Mouse (Mus musculus) forebrain, embryonic 12.5 days (tissue): Measurements from ENCODE around the gene Kmt2b. TPM values are rescaled to one million over a fixed set of nuclear protein-coding genes. Genes with fewer than 3 reads are reported as not detected.

Experiments
- ATAC-seq: fragments of 200-750 bp; cut with Nextera tagmentation; 2 replicates; pipeline ENCODE4 v1.8.0; 2017; ENCODE audit warnings: moderate TSS enrichment; ENCODE audit not compliant: low FRiP score
- H3K27ac ChIP-seq: fragments of 300-500 bp; sonication (generic); 2 replicates; pipeline ENCODE4 v1.5.1; 2016; ENCODE audit warnings: mild to moderate bottlenecking
- H3K27me3 ChIP-seq: fragments of 300-500 bp; sonication (generic); 2 replicates; pipeline ENCODE4 v1.6.1; 2016; ENCODE audit warnings: mild to moderate bottlenecking
- H3K36me3 ChIP-seq: fragments of 300-500 bp; sonication (generic); replicated peaks from 2 replicates; pipeline ENCODE4 v1.6.1; 2016; ENCODE audit warnings: mild to moderate bottlenecking
- H3K4me1 ChIP-seq: fragments of 300-500 bp; sonication (generic); 2 replicates; pipeline ENCODE4 v1.6.1; 2016
- H3K4me2 ChIP-seq: fragments of 300-500 bp; sonication (generic); 2 replicates; pipeline ENCODE4 v1.6.1; 2016; ENCODE audit warnings: mild to moderate bottlenecking, moderate library complexity
- H3K4me3 ChIP-seq: fragments of 300-500 bp; sonication (generic); replicated peaks from 2 replicates; pipeline ENCODE4 v1.5.1; 2016; ENCODE audit warnings: mild to moderate bottlenecking
- H3K9ac ChIP-seq: fragments of 300-500 bp; sonication (generic); 2 replicates; pipeline ENCODE4 v1.6.1; 2016; ENCODE audit warnings: mild to moderate bottlenecking
- H3K9me3 ChIP-seq: fragments of 300-500 bp; sonication (generic); 2 replicates; pipeline ENCODE4 v1.6.1; 2016
- WGBS: fragments of 180-500 bp; shearing (Covaris S2); methylation state at CpG from one replicate; pipeline ENCODE4 v1.1.7; 2016; 5-methylcytosine and 5-hydroxymethylcytosine counted together
- polyA plus RNA-seq: library from polyadenylated mRNA; unstranded; fragments of >200 nt; fragmentation: Nextera tagmentation; extraction: Ambion mirVana; gene quantifications from 2 replicates; pipeline ENCODE4 v1.2.1, GENCODE M21; 2016

Kmt2b gene
- polyA plus RNA-seq, 1 experiment from 2014 or later, result 13.0 TPM

DNA sequence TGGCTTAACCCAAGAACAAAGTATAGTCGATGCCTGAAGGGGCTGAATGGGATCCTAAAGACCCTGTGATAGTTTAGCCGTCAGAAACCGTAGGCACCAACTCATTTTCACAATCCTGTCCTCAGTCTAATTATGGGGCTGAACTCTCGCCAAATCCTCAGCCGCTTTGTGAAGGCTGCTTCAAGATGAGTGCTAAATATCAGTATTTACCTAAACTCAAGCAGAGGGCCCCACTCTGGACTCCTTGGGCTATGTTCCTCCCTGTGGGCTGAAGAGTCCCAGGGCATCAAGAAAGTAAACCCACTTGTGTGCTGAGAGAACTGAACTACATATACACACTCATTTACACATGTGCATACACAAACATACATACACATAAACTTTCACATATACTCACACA, 8.3 kb upstream of the Kmt2b start:
- H3K4me2 ChIP-seq, result no peak overlapping the region
- no peaks in the 10 kb centered on the region for H3K9me3 ChIP-seq
- peaks cover 11% of the 10 kb centered on the region for H3K4me1 ChIP-seq
- ATAC-seq, result no peak
- H3K9ac ChIP-seq, result no peak overlapping the region
- no peak overlapping the region for H3K4me3 ChIP-seq
- no peaks in the 10 kb centered on the region for H3K36me3 ChIP-seq
- no peaks in the 10 kb centered on the region for H3K27me3 ChIP-seq
- 71% methylated on average over 5 of the region's 5 CpGs for WGBS
- H3K27ac ChIP-seq, result no peak overlapping the region

DNA sequence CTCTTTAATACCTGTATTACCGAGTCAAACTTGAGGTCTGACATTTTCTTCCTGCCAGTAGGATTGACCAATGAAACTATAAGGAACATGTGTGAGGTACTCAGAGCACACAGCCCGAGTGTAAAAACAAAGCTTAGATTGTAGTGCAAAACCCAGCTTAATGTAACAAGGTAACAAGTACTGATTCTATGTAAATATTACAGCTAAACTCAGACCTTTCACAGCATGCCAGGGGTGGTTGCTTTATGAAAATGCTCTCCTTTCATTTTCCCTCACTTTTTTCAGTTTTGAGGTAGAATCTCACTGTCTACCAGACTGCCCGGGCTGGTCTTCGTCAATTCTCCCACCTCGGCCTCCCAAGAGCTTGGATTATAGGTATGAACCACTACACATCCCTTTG, 7.6 kb upstream of the Kmt2b start:
- H3K9ac ChIP-seq, result no peak overlapping the region
- ATAC-seq, result no peak
- no peak overlapping the region for H3K4me3 ChIP-seq
- peaks cover 11% of the 10 kb centered on the region for H3K4me1 ChIP-seq
- WGBS, result 86% methylated on average over 5 of the region's 5 CpGs
- H3K4me2 ChIP-seq, result no peak overlapping the region
- H3K27me3 ChIP-seq, result no peaks in the 10 kb centered on the region
- no peak overlapping the region for H3K27ac ChIP-seq
- no peaks in the 10 kb centered on the region for H3K9me3 ChIP-seq
- H3K36me3 ChIP-seq, result no peaks in the 10 kb centered on the region

DNA sequence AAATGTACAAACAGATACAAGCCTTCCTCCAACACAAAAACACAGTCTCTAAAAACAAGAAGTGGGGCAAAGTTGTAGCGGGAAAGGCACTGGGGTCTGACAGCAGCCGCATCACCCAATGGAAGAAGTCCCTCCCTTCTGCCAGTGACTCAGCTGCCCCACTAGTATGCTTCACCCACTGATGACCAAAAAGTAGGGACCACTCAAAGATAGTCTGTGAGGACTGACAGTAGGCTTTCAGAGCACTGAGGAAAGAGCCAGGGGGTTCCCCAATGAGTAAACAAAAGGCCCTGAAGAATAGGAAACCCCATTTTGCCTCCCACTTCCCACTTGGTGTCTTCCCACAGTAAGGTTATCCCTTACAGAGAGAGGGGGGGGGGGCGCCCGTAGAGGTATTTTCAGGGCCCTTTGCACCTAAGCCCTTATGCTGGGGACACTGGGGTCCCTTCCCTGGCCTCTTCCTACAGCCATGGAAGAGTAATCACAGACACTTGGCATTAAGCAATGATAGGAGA, 6.0 kb upstream of the Kmt2b start:
- no peaks in the 10 kb centered on the region for H3K9me3 ChIP-seq
- H3K9ac ChIP-seq, result no peak overlapping the region
- H3K4me1 ChIP-seq, result peaks cover 10% of the 10 kb centered on the region
- no peaks in the 10 kb centered on the region for H3K36me3 ChIP-seq
- H3K4me3 ChIP-seq, result no peak overlapping the region
- H3K27ac ChIP-seq, result no peak overlapping the region
- no peak for ATAC-seq
- 67% methylated on average over 4 of the region's 4 CpGs for WGBS
- no peak overlapping the region for H3K4me2 ChIP-seq
- H3K27me3 ChIP-seq, result no peaks in the 10 kb centered on the region

DNA sequence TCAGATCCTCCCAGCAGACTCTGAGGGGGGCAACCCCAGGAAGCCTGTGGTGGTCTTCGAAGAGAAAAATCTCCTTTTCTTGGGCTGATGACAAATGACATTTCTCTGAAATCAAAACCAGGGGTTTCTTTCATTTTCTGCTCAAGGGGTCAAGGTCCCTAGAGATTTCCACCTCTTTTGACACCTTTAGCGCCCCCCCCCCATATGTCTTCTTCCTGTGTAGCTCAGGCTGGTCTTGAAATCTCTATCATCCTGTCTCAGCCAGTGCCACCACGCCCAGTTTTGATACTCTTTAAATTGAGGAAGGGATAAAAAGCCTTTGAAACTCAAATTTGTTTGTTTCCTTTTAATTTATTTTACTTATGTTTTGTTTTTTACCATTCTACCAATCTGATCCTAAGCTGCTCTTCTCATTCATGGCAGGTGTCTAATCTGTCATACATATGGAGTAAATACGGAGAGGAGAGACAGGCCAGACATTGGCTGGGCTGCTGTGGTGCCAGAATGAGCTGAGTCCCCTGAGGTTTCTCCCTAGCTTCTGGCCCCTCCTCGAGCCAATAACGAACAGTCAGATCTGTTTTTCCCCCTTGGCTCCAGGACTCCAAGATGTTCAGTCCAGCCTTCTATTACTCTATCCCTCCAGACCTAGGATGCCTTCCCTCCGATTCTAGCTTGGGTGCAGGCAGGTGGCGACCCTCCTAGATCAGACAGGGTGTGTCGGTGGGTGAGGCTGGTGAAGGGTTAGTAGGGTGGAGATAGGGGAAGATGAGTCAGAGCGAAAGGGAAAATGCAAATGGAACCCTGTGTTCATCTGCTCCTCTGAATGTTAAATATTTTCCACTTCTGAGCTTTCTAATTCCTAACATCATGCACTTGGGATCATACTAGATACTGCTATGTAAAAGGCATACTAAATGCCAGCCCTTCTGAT, 5.3 kb upstream of the Kmt2b start:
- ATAC-seq, result no peak
- Histone ChIP-seq H3K36me3 (no peaks in the 10 kb centered on the region), H3K9me3 (no peaks in the 10 kb centered on the region), H3K4me3 (no peak overlapping the region), H3K27me3 (no peaks in the 10 kb centered on the region), H3K9ac (no peak overlapping the region), H3K4me1 (peaks cover 8% of the 10 kb centered on the region), H3K27ac (no peak overlapping the region), H3K4me2 (no peak overlapping the region)
- WGBS, result 81% methylated on average over 10 of the region's 10 CpGs

DNA sequence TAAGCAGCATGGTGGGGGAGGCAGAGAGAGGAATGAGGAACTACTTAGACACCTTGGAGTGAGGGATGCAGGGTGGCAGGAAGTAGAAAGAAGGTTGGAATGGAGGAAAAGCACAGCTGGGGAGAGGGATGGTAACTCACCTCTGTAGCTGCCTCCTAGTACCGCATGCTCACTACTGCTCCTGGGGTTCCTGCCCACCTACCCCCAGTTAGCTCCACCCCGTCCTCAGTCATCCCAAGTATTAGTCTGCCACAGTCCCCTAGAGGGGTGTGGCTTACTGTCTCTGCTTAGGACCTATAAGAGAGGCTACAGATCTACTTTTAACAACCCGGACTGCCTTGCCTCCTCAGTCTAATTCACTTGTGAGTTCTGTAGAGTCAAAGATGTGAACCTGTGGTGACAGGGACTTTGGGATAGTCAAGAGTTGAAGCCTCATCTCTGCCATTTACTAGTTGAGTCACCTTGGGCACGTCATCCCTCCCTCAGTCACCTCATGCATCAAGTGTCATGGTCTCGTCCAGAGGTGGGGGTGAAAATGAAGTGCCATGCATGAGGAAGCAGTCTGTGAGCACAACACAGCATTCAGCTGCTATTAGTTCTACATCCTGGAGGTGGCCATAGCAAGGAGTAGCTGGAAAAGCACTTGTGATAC, 4.4 kb upstream of the Kmt2b start:
- Histone ChIP-seq H3K4me3 (no peak overlapping the region), H3K4me2 (no peak overlapping the region), H3K9ac (no peak overlapping the region), H3K36me3 (no peaks in the 10 kb centered on the region), H3K4me1 (peaks cover 8% of the 10 kb centered on the region), H3K27ac (no peak overlapping the region), H3K27me3 (no peaks in the 10 kb centered on the region), H3K9me3 (no peaks in the 10 kb centered on the region)
- ATAC-seq, result no peak
- 57% methylated on average over 5 of the region's 5 CpGs for WGBS

DNA sequence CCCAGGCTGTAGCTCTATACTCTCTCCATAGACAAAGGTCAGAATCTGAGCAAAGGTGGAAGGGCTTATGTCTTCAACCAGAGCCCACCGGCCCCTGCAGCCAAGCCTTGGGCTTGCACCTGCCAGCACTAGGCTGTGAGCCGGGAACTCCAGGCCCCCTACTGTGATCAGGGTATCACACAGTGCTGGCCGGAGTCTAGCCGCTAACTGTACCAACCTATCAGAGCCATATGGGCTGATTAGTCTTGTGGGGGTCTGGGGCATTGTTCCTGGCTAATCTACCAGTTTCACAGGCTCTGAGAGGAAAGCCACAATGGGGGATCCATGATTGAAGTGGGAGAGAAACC, 3.1 kb upstream of the Kmt2b start:
- no peaks in the 10 kb centered on the region for H3K27me3 ChIP-seq
- ATAC-seq, result no peak
- H3K9me3 ChIP-seq, result no peaks in the 10 kb centered on the region
- H3K4me3 ChIP-seq, result no peak overlapping the region
- H3K4me2 ChIP-seq, result no peak overlapping the region
- peaks cover 21% of the 10 kb centered on the region for H3K4me1 ChIP-seq
- H3K27ac ChIP-seq, result no peak overlapping the region
- H3K36me3 ChIP-seq, result peaks cover 2% of the 10 kb centered on the region
- H3K9ac ChIP-seq, result no peak overlapping the region
- WGBS, result 19% methylated on average over 4 of the region's 4 CpGs

DNA sequence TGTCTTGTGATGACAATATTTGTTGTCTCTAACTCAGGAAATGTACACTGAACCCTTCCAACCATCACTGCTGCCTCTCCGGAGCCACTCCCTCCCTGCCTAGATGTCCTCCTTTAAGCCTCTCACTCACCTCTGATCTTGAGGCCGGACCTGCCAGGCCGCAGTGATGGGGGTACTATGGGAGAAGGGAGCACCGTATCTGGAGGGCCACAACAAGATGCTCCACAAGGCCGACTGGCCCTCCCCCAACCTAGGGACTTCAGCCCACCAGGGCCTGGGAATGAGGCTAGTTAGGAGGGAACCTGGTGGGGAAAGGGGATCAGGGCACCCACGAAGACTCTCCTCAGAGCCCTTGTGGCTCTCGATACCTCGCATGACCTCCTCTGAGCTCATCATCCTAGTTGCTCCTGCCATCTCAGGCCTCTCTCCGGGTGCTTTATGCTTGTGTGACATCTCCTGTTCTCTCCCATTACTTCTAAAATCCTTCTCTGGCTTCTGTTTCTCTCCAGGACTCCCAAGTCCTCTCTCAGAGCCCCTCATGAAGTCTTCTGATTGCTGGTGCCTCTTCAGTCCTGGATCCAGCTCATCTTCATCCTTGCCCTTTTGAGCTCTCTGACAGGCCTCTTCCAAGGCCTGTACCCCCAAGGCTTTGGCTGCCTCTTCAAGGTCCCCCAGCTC, 2.5 kb upstream of the Kmt2b start:
- Histone ChIP-seq H3K27ac (no peak overlapping the region), H3K4me1 (peaks cover 26% of the 10 kb centered on the region), H3K9ac (no peak overlapping the region), H3K36me3 (peaks cover 7% of the 10 kb centered on the region), H3K9me3 (no peaks in the 10 kb centered on the region), H3K4me3 (no peak overlapping the region), H3K4me2 (no peak overlapping the region), H3K27me3 (no peaks in the 10 kb centered on the region)
- no peak for ATAC-seq
- WGBS, result 88% methylated on average over 9 of the region's 9 CpGs

DNA sequence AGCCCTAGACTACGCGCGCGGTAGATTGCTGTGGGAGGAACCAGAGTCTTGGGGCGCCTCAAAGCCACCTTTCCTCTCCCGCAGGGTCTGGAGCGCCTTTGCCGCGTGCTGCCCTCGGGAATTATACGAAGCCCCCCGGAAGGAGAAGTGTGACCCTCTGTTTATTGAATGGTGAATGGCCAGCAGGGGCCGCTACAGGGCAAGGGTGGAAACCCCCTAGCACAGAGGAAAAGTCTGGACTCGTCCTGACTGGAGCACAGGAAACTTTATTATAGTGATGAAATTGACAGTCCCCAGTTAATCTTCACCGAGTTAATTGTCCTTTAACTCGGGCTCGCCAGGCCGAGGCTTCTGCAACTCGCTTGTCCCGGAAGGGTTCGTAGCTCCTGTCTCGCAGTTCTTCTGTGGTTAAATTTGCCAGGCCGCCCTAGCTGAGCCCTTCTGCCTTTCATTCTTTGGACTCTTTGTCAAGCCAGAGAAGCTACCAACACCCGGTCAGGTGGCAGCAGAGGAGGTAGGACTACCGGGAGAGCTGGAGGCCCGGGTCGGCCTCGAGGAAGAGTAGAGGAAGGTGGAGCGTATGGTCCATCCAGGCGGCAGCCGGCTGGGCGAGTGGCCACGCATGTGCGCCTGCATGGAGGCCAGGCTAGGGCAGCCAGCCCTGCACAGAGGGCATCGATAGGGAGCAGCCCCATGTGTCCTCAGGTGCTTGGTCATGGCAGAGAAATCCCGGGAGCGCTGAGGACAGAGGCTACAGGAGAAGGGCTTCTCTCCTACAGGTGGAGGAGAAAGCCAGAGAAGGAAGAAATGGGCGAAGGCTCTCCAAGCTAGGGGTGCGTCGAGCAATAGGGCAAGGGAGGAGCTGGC, 1.1 kb upstream of the Kmt2b start:
- Histone ChIP-seq H3K4me1 (peaks cover 27% of the 10 kb centered on the region), H3K9ac (peak overlapping the region; percentile 99), H3K4me3 (peak overlapping the region; percentile 99), H3K4me2 (peak overlapping the region; percentile 96), H3K27me3 (no peaks in the 10 kb centered on the region), H3K9me3 (no peaks in the 10 kb centered on the region), H3K36me3 (peaks cover 21% of the 10 kb centered on the region), H3K27ac (peak overlapping the region; percentile 95)
- ATAC-seq, result peak; percentile 60
- 29% methylated on average over 40 of the region's 40 CpGs for WGBS

DNA sequence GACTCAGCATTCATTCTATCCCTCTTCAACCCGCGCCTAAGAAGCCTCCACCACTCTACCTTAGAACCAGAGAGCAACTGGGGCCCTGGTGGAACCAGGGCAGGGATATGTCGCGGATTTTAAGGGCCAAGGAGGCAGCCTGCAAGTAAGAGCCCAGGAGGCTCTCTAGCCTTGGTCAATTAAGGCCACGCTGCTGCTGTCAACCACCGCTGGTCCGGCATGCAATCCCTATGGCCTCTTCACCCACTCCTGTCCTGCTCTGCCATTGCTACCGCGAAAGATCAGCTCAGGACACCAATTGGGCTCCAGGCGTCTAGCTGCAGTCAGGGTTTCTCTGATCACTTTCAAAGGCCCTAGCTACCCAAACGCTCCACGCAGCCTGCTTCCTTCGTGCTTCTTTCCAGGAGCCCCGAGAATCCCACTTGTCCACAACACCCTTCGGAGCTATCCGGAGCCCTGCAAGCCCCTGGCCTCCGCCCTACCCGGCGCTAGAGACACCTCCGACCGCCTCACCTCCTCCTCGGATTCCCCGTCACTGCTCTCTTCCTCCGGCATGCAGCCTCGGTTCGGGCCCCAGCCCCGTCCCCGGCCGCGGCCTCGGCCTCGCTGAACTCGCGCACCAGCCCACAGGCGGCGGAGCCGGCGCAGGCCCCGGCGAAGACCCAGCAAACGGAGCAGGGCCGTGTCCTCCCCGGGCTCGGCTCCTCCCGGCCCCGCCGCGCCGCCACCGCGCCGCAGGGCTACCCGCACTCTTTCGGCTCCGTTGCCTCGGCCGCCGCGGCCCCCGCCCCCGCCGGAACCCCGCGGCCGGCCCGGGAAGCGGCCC, 471 bp downstream of the Kmt2b start:
- Histone ChIP-seq H3K27me3 (no peaks in the 10 kb centered on the region), H3K4me3 (peak overlapping the region; percentile 99), H3K36me3 (peaks cover 37% of the 10 kb centered on the region), H3K4me1 (peaks cover 27% of the 10 kb centered on the region), H3K27ac (peak overlapping the region; percentile 95), H3K4me2 (peak overlapping the region; percentile 96), H3K9ac (peak overlapping the region; percentile 99), H3K9me3 (no peaks in the 10 kb centered on the region)
- WGBS, result under 1% methylated on average over 59 of the region's 67 CpGs
- ATAC-seq, result peak; percentile 55

DNA sequence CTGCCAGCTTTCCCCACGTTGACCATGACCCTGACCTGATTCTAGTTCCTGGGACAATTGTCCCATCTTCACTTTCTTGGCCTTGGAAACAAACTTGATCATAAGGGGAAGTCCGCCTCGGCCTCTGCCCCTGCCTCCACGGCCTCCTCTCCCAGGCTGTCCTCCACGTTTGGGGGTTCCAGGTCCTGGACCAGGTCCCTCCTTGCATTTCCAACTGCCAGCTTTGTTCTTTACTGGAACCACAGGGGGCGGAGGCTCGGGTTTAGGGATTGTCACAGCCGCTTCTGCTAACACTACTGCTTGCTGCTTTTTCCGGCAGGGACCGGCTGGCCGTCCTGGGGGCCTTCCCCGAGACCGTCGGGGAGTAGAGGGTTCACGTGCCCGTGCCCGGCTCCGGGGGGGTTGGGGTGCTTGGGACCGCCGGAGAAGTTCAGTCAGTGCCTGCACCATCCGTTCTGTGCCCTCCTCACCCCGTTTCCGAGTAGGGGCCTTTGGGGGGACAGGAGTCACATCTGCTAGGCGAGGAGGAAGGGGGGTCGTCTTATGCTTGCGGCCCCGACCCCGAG, 2.0 kb downstream of the Kmt2b start:
- no peak for ATAC-seq
- H3K27ac ChIP-seq, result no peak overlapping the region
- H3K4me1 ChIP-seq, result peaks cover 24% of the 10 kb centered on the region
- peaks cover 52% of the 10 kb centered on the region for H3K36me3 ChIP-seq
- H3K27me3 ChIP-seq, result no peaks in the 10 kb centered on the region
- no peaks in the 10 kb centered on the region for H3K9me3 ChIP-seq
- H3K4me2 ChIP-seq, result peak overlapping the region; percentile 96
- WGBS, result 92% methylated on average over 28 of the region's 28 CpGs
- peak overlapping the region; percentile 99 for H3K4me3 ChIP-seq
- peak overlapping the region; percentile 99; the same call in 1 of the 2 replicates for H3K9ac ChIP-seq

DNA sequence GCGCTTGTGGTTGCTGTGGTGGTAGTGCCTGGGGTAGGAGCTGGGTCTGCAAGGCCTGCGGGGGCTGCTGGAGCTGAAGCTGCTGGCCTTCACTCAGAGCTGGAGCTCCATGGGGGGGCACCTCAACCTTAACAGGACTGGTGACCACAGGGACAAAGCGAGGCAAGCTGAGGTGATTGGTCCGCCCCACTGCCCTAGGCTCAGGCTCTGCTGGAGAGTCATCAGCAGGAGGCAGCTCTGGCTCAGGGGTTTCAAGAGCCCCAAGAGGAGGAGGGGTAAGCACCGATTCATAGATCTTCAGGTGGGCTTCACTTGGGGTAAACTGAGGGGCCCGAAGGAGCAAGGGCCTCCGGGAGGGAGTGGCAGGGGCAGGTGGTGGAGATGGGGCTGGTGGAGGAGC, 3.4 kb downstream of the Kmt2b start:
- H3K4me2 ChIP-seq, result no peak overlapping the region
- peaks cover 66% of the 10 kb centered on the region for H3K36me3 ChIP-seq

More for the DNA sequence above, 3.4 kb downstream of the Kmt2b start:
- Histone ChIP-seq H3K4me3 (no peak overlapping the region), H3K9me3 (no peaks in the 10 kb centered on the region), H3K9ac (no peak overlapping the region), H3K27ac (no peak overlapping the region), H3K27me3 (no peaks in the 10 kb centered on the region), H3K4me1 (peaks cover 24% of the 10 kb centered on the region)
- 94% methylated on average over 7 of the region's 7 CpGs for WGBS
- no peak for ATAC-seq
